Mouse (Mus musculus) frontal cortex, postnatal 36 days (tissue): Measurements from ENCODE around the gene Unc13c.

Experiments used
- DNase-seq, 2 experiments: peaks; one replicate each; pipeline ENCODE4 v3.0.0; 2022; ENCODE audit warnings: low spot score in 2 of 2

The Unc13c gene

GRCm38 (mm10) chr9:73625171-73625570 lies 343.6 kb downstream of the Unc13c start:
- DNase-seq = no peak

- DNase-seq = no peak
Measured at GRCm38 (mm10) chr9:73612896-73613295, 355.9 kb downstream of the Unc13c start.

- no peak for DNase-seq
Measured at GRCm38 (mm10) chr9:73603921-73604320, 364.8 kb downstream of the Unc13c start.

GRCm38 (mm10) chr9:73565558-73565957 lies 403.2 kb downstream of the Unc13c start:
- peak; percentile 19 to 48 for DNase-seq

- DNase-seq = no peak
Measured at GRCm38 (mm10) chr9:73560037-73560436, 408.7 kb downstream of the Unc13c start.

GRCm38 (mm10) chr9:73557805-73558204 lies 411.0 kb downstream of the Unc13c start:
- peak; percentile 44 to 57 for DNase-seq

- DNase-seq = no peak
Measured at GRCm38 (mm10) chr9:73555354-73555753, 413.4 kb downstream of the Unc13c start.

- no peak for DNase-seq
Measured at GRCm38 (mm10) chr9:73472568-73472967, 496.2 kb downstream of the Unc13c start.

GRCm38 (mm10) chr9:73462027-73462426 lies 506.7 kb downstream of the Unc13c start:
- DNase-seq = no peak

- no peak for DNase-seq
Measured at GRCm38 (mm10) chr9:73450009-73450408, 518.8 kb downstream of the Unc13c start.

- no peak for DNase-seq
Measured at GRCm38 (mm10) chr9:73449216-73449615, 519.5 kb downstream of the Unc13c start.

GRCm38 (mm10) chr9:73431925-73432324 lies 536.8 kb downstream of the Unc13c start:
- no peak for DNase-seq
